Mouse (Mus musculus) G1E (cell line): Measurements from ENCODE around the gene 1810062G17Rik.

Experiments used
- CTCF ChIP-seq: IDR thresholded peaks from 2 replicates; pipeline ENCODE4 v1.5.1; 2012; ENCODE audit warnings: low read depth, low read length, inconsistent platforms, mixed read lengths
- GATA2 ChIP-seq: IDR thresholded peaks from 2 replicates; pipeline ENCODE4 v1.6.1; 2012; ENCODE audit warnings: low read depth, low read length, inconsistent platforms, borderline replicate concordance
- TAL1 ChIP-seq: conservative IDR thresholded peaks from 2 replicates; pipeline ENCODE4 v1.6.1; 2012; ENCODE audit warnings: low read depth, low read length, inconsistent platforms, mixed read lengths

DNA sequence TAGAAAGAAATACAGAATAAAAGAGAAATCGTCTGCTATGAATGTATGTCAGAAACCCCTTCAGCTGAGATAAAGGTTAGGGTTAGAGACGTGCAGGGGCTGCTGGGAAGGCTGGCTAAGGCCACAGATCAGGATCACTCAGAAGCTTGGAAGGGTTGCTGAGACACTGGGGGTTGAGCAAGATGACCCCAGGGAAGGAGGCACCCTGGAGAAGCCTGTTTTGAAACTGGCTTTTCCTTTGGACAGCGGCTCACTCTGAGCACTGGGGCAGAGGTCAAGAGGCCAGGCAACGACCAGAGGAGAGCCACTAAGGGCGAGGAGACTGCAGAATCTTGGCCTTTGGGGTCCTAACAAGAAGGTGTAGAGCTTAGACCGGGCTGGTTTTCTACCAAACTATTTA, 10.4 kb downstream of the 1810062G17Rik start:
- TF ChIP-seq CTCF (no peak), GATA2 (no peak), TAL1 (no peak)
